Mouse (Mus musculus): Measurements from ENCODE around the gene Rhoc. TPM values are rescaled to one million over a fixed set of nuclear protein-coding genes. Genes with fewer than 3 reads are reported as not detected.

The Rhoc gene
- polyA plus RNA-seq, 1 experiment from 2014 or later: 82.9 TPM

GRCm38 (mm10) chr3:104817991-104818748 lies 30.0 kb downstream of the Rhoc start, which contains the start of gene Mov10:
TSS of gene Mov10 (minus strand) at chr3:104818563.
- ATAC-seq (ENCODE audit: low read depth): peak; percentile 81
- Histone ChIP-seq H3K9ac (peak within 1 kb of the TSS; percentile 83), H3K4me3 (peak within 1 kb of the TSS; percentile 73), H3K27me3 (no peaks in the 10 kb centered on the region), H3K27ac (replicated peaks) (peak within 1 kb of the TSS; percentile 73), H3K4me1 (replicated peaks) (peaks cover 15% of the 10 kb centered on the region), H3K36me3 (peaks cover 21% of the 10 kb centered on the region), H3K4me2 (peak within 1 kb of the TSS; percentile 98), H3K9me3 (no peaks in the 10 kb centered on the region)
- 0% methylated on average over 40 of the region's 40 CpGs for WGBS

- Histone ChIP-seq H3K9me3 (no peaks in the 10 kb centered on the region), H3K27me3 (no peaks in the 10 kb centered on the region), H3K27ac (replicated peaks) (peak overlapping the region; percentile 73), H3K4me1 (replicated peaks) (peaks cover 15% of the 10 kb centered on the region), H3K4me3 (peak overlapping the region; percentile 73), H3K9ac (peak overlapping the region; percentile 83), H3K4me2 (peak overlapping the region; percentile 98), H3K36me3 (peaks cover 21% of the 10 kb centered on the region)
- WGBS: 5% methylated on average over 3 of the region's 3 CpGs
- no peak for ATAC-seq (ENCODE audit: low read depth)
Observed at GRCm38 (mm10) chr3:104818749-104819134, 30.6 kb downstream of the Rhoc start.

- WGBS: 50% methylated on average over 1 of the region's 1 CpGs
- H3K4me3 ChIP-seq: no peak overlapping the region
- ATAC-seq (ENCODE audit: low read depth): no peak
- H3K36me3 ChIP-seq: peaks cover 26% of the 10 kb centered on the region
- no peaks in the 10 kb centered on the region for H3K27me3 ChIP-seq
- no peak overlapping the region for H3K9ac ChIP-seq
- no peaks in the 10 kb centered on the region for H3K9me3 ChIP-seq
- no peak overlapping the region for H3K4me2 ChIP-seq
- peaks cover 15% of the 10 kb centered on the region for H3K4me1 ChIP-seq (replicated peaks)
- H3K27ac ChIP-seq (replicated peaks): no peak overlapping the region
Observed at GRCm38 (mm10) chr3:104820426-104820825, 32.3 kb downstream of the Rhoc start.

- Histone ChIP-seq H3K27ac (replicated peaks) (no peak overlapping the region), H3K9me3 (no peaks in the 10 kb centered on the region), H3K4me1 (replicated peaks) (peaks cover 10% of the 10 kb centered on the region), H3K27me3 (no peaks in the 10 kb centered on the region), H3K4me2 (no peak overlapping the region), H3K9ac (no peak overlapping the region), H3K36me3 (peaks cover 43% of the 10 kb centered on the region), H3K4me3 (no peak overlapping the region)
- 88% methylated on average over 3 of the region's 3 CpGs for WGBS
- ATAC-seq (ENCODE audit: low read depth): no peak
Observed at GRCm38 (mm10) chr3:104822413-104822812, 34.2 kb downstream of the Rhoc start.

- H3K4me2 ChIP-seq: no peak overlapping the region
- H3K9me3 ChIP-seq: no peaks in the 10 kb centered on the region
- WGBS: 93% methylated on average over 3 of the region's 3 CpGs
- H3K27ac ChIP-seq (replicated peaks): no peak overlapping the region
- no peaks in the 10 kb centered on the region for H3K27me3 ChIP-seq
- no peak overlapping the region for H3K4me3 ChIP-seq
- no peak for ATAC-seq (ENCODE audit: low read depth)
- H3K36me3 ChIP-seq: peaks cover 69% of the 10 kb centered on the region
- no peaks in the 10 kb centered on the region for H3K4me1 ChIP-seq (replicated peaks)
- no peak overlapping the region for H3K9ac ChIP-seq
Observed at GRCm38 (mm10) chr3:104835797-104836196, 47.6 kb downstream of the Rhoc start.

DNA sequence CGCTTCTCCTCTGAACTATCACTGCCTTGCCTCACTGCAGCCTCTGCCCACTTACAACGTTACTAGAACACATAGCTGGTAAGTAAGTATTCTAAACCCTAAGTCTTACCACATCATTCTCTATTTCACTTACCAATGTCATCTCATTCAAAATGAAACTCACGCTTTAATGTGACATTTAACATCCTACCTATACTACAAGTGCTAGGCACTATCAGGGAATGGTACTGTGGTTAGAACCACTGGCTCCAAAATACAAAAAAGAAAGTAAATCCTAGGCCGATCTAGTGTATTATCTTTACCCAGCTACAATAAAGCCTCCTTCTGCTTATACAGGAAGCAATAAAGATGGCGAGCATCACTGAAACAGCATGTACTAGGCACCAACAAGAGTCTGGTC lies 52.9 kb downstream of the Rhoc start:
- Histone ChIP-seq H3K27me3 (no peaks in the 10 kb centered on the region), H3K4me3 (no peak overlapping the region), H3K9me3 (no peaks in the 10 kb centered on the region), H3K27ac (replicated peaks) (no peak overlapping the region), H3K9ac (no peak overlapping the region), H3K36me3 (peaks cover 67% of the 10 kb centered on the region), H3K4me1 (replicated peaks) (no peaks in the 10 kb centered on the region), H3K4me2 (no peak overlapping the region)
- ATAC-seq (ENCODE audit: low read depth): no peak
- WGBS: 95% methylated on average over 5 of the region's 5 CpGs

Other genes starting within 250 kb of the Rhoc start
- 8.3 and 9.8 TPM in 2 replicates for gene Slc16a1, start 149.7 kb upstream of the Rhoc start, polyA plus RNA-seq (2015; fragmentation: Nextera tagmentation; extraction: Ambion mirVana)
- 1.5 and 1.9 TPM in 2 replicates for gene Ppm1j, start 7.3 kb upstream of the Rhoc start, polyA plus RNA-seq (2015; fragmentation: Nextera tagmentation; extraction: Ambion mirVana)
- not detected in 2 replicates for gene Fam19a3, start 6.5 kb upstream of the Rhoc start, polyA plus RNA-seq (2015; fragmentation: Nextera tagmentation; extraction: Ambion mirVana)
- gene Mov10, start 30.2 kb downstream of the Rhoc start, polyA plus RNA-seq (2015; fragmentation: Nextera tagmentation; extraction: Ambion mirVana): 13.4 and 13.8 TPM in 2 replicates
- gene St7l, start 75.6 kb downstream of the Rhoc start, polyA plus RNA-seq (2015; fragmentation: Nextera tagmentation; extraction: Ambion mirVana): 40.4 and 47.0 TPM in 2 replicates
- gene Capza1, start 76.1 kb downstream of the Rhoc start, polyA plus RNA-seq (2015; fragmentation: Nextera tagmentation; extraction: Ambion mirVana): 181 and 198 TPM in 2 replicates
- gene Wnt2b, start 173.5 kb downstream of the Rhoc start, polyA plus RNA-seq (2015; fragmentation: Nextera tagmentation; extraction: Ambion mirVana): 0.47 and 0.80 TPM in 2 replicates

Measured in neural tube, embryonic 13.5 days (tissue).